Mouse (Mus musculus): ENCODE data around the gene March2.
A peak's percentile ranks its signal among the peaks of the same experiment; 100 is the strongest.

March2 gene

DNA sequence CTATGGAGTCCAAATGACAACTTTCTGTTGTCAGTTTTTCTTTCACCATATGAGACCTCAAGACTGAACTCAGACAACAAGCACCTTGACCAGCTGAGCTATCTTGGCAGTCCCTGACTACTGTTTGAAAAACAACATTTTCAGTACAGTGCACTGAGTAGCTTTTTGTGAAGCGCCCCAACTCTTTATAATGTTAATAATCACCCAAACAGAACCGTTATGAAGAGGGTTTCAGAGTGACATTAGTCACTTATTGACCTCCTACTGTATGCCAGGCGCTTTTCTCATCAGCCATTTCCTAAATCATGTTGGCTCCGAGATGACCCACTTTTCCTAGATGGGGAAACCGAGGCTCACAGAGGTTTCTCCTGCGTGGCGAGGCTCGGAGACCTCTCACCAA lies 488 bp downstream of the March2 start:
- no peak for DNase-seq (ENCODE audit: low spot score in 2 of 2)

DNA sequence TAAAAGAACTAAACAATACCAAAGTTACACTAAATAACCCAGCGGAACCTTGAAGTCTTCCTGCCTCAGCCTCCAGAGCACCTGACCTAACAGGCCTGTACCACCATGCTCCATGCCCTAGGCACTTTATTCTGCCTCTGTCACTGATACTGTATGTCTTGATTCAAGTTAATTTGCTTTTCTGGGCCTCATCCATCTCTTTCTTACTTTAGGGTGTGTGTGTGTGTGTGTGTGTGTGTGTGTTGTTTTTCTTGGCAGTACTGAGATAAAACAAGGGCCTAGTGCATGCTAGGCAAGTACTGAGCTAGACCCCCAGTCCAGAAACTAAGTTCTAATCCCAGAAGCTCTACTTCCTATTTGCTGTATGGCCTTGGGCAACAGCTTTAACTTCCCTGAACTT lies 1.2 kb downstream of the March2 start:
- DNase-seq (ENCODE audit: low spot score in 2 of 2): no peak

DNA sequence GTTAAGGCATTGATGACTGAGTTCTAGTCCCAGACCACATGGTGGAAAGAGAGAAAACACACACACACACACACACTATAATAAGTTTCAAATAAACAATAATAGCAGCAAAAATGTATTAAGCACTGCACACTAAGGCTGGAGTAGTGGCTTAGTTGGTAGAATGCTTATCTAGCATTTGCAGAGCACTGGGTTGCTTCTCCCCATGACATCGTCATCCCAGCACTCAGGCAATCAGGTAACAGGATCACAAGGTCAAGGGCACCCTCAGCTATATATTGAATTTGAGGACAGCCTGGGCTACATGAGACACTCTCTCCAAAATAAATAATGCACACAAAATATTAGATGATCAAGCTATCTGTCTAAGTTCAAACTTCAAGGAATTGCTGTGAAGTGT lies 3.7 kb downstream of the March2 start:
- no peak for DNase-seq (ENCODE audit: low spot score in 2 of 2)

DNA sequence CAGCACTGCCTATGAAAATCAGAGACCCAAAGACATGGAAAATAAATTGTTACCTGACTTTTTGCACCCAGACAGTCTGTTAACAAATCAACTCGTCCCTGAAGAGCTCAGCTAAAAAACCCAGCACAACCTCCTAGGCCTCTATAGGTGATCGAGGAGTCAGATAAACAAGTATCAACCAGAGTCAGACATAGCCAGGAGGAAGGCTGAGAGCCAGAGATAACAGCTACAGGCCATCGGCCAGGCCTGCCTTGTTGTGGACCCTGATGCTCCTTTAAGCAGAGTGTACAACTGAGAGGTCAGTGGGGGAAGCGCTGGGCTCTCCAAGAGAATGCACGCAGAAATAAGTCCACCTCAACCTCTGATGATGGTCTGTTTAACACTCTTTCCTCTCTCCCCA lies 5.2 kb downstream of the March2 start:
- no peak for DNase-seq (ENCODE audit: low spot score in 2 of 2)

DNA sequence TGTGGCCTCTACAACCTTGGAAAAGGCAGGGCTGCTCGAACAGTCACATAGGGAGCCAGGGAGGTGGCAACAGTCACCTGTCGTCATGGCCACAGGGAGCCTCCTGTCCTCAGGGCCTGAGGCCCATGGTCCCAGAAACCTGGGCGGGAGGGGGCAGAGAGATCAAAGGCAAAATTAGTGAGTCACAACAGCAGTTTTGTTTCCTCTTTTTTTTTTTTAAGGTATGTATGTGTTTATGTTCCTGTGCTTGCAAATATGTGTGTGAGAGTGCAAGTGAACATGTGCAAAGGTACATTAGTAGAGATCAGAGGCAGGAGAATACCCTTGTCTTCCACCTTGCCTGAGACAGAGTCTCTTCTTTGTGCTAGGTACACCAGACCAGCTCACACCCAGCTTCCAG lies 8.6 kb downstream of the March2 start:
- DNase-seq (ENCODE audit: low spot score in 2 of 2): no peak

DNA sequence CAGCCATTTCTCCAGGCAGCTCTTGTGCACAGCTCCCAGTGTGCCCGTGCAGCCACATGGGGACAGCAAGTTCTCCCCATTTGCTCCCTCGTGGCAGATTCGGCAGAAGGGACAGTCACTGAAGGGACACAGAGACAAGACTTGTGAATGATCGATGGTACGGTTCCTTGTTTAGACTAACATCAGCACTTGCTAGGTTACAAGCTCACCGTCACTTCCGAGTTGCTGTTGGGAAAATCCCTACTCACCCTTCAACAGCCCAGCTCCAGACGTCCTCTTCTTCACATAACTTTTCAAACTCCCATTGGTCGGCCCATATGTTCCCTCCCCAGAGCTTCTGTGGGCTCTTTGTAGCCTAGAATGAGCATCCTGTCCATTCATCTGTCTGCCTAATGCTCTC lies 15.4 kb downstream of the March2 start:
- no peak for DNase-seq (ENCODE audit: low spot score in 2 of 2)

DNA sequence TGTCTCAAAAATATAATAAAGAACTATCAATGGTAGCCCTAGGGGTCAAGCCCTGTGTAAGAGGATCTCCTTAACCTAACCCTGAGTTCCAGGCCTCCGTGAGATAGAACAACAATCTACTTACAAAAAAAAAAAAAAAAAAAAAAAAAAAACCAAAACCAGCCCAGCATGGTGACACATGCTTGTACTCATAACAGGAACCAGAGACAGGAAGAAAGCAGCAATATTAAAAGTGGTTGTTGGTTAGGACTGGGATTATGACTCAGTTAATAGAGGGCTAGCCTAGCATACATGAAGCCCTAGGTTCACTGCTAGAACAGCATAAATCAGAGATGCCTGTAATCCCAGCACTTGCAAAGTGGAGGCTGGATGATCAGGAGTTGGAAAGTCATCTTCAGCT lies 16.3 kb downstream of the March2 start:
- no peak for DNase-seq (ENCODE audit: low spot score in 2 of 2)

DNA sequence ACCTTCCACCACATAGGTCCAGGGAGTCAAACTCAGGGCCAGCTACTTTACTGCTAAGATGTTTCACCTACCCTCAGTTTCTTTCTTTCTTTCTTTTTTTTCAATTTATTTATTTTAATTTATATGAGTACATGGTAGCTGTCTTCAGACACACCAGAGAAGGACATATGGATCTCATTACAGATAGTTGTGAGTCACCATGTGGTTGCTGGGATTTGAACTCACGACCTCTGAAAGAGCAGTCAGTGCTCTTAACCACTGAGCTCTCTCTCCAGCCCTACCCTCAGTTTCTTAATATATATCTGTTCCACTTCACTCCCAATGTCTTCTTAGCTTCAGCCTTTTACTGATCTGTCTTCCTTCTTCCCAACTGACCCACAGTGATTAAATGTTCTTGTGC lies 23.0 kb downstream of the March2 start:
- DNase-seq (ENCODE audit: low spot score in 2 of 2): no peak

DNA sequence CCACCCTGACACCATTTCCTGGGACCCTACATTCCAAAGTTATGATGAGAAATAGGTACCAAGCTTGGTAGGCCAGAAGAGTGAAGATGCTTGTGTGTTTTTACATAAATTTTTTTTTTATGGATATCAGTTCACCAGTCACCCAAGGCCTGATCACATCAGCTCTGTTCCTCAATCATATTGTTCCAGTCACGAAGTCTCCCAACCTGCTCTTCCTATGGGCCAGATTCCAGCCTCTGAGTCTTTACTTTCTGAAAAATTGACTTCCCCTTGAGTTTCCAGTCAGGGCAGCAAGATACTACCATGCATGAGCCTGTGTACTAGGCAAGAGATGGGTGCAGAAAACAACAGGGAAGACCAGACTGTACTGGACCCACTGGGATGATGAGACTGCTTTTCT lies 31.7 kb downstream of the March2 start, which contains the start of gene Hnrnpm:
Gene Hnrnpm (minus strand): TSS at position 101 of the 400 bp plus-strand sequence.
- no peak for DNase-seq (ENCODE audit: low spot score in 2 of 2)

DNA sequence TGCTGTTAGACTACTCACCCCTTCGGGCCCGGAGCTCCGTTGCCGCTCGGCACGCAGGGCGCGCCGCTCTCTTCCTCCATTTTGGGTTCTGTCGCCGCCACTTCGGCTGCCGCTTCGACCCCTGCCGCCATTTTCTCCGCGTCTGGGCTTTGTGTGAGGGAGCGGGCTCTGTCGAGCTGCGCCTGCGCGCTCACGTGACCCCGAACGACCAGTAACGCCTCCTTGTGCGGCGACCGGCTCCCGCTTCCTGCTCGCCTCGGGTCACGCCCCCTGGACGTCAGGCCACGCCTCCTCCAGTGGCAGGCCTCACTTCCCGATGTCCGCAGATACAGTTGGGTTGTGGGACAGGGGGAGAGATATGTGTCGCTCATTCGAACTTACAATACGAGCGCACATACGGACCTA lies 33.2 kb downstream of the March2 start:
- peak; percentile 97 to 99 for DNase-seq (ENCODE audit: low spot score in 2 of 2)

DNA sequence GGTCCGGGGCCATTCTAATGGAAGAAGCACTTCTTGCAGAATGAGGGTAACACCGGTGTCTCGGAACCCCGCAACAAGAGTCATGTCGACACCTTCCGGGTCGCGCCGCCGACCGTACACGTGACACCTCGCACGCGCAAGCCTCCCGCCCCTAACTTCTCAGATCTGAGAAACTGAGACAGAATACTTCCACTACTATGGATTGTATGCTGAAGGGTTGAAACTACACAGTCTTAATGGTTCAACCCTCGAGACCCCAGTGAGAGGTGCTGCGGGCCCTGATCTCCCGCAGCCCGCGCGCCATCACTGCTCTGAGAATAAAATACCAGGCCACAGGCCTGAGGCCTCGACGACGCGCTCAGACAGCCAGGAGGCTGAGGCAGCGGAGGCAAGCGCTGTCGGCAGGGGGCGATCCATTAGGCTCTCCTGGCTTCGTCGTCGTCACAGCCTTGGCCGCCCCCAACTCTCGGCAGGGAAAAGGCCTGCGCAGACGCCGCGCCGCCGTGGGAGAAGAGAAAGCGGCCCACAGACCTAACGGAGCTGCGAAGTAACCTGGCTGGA lies 33.7 kb downstream of the March2 start:
- peak; percentile 49 to 64 for DNase-seq (ENCODE audit: low spot score in 2 of 2)

DNA sequence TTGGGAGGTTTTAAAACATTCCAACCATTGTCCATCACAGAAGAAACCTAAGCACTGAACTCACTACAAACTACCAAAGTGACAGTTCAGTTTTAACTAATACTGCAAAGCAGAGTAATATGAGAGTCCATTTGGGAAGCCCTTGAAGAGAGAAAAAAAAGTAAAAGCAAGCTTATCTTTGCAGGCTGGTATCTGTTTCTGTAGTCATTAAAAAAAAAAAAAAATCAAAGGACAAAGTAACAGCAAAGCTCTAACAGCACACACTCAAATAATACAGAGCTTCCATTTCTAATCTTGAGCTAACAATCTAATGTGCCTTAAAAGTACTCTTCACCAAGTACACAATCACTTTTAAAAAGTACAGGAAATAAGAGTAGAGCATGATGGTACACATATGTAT lies 36.7 kb downstream of the March2 start:
- no peak for DNase-seq (ENCODE audit: low spot score in 2 of 2)

DNA sequence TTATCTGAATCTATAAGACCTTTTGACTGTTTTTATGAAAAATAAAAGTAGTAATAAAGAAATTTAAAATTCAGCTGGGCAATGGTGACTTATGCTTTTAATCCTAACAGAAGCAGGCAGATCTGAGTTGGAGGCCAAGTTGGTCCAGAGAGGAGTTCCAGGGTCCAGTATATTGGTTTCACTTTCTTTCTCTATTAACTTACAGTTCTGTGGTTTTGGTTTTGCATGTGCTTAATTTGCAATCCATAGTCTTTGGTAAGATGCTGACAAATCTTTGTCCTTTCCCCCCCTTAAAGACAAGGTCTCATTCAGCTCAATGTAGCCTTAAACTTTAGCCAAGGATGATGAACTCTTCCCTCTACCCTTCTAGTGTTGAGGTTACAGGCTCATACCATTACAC lies 39.7 kb downstream of the March2 start:
- DNase-seq (ENCODE audit: low spot score in 2 of 2): no peak

DNA sequence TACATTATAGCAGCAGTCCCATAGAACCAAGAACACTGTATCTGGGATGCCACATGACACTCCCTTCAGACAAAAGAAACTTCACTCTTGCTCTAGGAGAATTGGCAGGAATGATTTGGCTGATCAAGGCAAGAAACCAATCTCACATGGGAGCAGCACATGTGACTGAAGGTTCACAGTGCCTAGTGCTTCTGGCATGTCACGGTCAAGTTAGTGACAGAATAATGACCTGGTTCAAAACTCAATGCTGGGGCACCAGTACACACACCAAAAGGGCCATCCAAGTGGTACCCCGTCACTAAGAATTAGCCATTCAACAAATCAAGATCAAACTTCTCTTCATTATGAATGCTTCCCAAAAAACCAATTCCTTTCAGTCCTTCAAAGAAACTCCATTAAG lies 42.4 kb downstream of the March2 start:
- no peak for DNase-seq (ENCODE audit: low spot score in 2 of 2)

DNA sequence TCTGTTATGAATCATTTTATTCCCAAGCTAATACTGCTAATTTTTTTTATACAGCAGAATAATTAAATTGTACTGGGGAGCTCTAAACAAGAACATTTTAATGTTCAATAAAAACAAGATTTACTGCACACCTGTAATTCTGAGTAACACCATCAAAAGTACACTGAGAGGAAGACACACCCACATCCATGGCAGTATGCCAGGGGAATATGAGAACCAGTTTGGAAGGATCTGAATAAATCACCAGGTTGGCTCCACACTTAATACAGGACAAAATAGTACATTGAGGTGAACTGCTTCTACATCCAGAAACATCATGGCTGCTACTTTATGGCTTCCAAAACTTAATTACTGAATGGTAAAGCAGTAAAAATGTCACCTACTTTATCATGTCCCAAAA lies 43.0 kb downstream of the March2 start:
- no peak for DNase-seq (ENCODE audit: low spot score in 2 of 2)

DNA sequence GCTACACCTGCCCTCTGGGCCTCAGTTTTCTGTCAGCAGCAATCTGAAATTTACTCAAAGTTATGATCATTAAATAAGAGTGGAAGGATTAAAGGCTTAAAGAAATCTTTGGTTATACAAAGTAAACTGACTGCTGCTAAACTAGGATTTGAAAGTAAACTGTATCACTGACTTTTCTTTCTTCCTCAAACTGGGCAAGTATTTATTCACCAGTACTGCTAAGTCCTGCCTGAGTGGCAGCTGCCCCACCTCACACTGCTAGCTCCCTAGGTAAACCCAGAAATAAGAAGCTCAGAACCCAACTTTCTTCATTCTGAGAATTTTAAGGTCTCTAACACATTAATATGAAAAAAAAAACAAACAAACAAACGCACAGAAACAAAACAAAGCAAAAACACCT lies 44.6 kb downstream of the March2 start:
- no peak for DNase-seq (ENCODE audit: low spot score in 2 of 2)

DNA sequence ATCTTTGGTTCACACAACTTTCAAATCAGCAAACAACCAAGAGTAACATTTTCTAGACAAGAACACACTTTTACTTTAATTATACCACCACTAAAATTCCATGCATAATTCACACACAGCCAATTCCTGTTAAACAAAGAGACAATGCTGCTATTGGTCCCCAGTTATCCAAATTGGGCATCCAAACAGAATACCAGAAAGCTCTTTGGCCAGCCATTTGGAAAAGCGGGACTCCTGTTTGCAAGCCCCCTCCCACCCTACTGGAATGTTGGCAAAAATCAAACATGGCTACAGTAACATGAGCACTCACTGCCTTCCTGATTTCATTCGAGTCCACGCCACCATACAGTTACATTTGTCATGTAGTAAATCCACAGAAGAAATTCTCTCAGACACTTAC lies 48.8 kb downstream of the March2 start:
- DNase-seq (ENCODE audit: low spot score in 2 of 2): no peak

DNA sequence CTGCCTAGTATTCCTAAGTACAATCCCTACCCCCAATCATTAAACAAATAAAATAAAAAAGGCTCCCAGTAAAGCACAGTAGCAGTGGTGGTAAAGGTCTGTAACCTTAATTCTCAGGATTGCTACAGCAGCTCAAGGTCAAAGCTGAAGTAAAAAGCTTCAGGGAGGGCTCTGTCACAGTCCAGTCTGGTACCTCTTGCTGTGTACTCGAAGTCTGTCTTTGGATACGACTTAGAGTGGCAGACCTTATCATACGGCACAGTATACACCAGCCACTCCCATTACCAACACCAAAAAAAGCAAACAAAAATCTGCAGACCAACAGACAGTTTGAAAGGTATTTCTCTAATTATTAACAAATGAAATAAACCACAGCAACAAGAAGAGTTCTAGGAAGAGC lies 51.7 kb downstream of the March2 start:
- DNase-seq (ENCODE audit: low spot score in 2 of 2): no peak

DNA sequence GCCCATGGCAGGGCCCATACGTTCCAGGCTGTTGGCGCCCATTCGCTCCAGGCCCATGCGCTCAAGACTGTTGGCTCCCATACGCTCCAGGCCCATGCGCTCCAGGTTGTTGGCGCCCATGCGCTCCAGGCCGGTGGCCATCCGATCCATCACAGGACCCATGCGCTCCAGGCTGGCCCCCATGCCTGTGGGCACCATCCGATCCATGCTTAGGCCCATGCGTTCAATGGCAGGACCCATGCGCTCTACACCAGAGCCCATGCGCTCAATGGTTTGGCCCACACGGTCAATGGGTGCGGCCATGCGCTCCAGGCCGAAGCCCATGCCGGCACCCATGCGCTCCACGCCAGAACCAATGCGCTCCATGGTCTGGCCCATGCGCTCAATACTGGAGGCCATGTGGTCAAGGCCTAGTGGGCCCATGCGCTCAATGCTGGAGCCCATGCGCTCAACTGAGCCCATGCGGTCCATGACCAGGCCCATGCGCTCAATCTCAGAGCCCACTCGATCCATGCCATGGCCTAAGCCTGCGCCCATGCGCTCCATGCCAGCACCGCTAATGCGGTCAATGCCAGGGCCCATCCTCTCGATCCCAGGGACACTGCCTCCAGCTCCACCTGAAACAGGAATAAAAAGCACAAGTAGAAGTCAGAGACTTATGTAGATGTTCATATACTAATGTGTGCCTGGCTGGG lies 68.5 kb downstream of the March2 start:
- DNase-seq (ENCODE audit: low spot score in 2 of 2): no peak

DNA sequence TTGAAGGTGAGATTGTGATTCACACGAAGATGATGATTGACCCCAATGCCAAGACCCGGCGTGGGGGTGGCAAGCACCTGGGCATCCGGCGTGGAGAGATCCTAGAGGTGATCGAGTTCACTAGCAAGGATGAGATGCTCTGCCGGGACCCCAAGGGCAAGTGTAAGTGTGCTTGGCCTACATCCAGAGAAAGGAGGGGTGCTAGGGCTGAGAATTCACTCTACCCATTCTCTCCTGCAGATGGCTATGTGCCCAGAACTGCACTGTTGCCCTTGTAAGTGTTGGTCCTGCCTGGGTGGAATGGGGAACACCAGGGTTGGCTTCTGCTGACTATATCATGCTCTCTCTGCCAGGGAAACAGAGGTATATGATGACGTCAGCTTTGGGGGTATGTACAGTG lies 73.4 kb downstream of the March2 start:
- DNase-seq (ENCODE audit: low spot score in 2 of 2): no peak

DNA sequence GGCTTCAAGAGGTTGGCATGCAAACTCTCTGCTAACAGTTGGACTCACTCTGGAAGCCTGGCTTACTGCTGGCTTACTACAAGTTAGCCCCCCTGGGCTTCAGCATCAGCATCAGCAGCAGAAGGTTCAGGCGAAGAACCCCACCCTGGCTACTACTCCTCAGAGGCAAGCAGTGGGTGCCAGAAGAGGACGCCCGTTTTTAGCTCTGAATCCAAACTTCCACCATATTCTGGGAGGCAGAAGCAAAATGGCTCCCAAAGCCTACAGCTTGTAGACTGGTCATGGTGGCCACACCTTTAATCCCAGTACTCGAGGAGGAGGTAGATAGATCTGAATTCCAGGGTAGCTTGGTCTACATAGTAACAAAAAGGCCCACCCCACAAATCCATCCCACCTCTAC lies 74.4 kb downstream of the March2 start:
- no peak for DNase-seq (ENCODE audit: low spot score in 2 of 2)

DNA sequence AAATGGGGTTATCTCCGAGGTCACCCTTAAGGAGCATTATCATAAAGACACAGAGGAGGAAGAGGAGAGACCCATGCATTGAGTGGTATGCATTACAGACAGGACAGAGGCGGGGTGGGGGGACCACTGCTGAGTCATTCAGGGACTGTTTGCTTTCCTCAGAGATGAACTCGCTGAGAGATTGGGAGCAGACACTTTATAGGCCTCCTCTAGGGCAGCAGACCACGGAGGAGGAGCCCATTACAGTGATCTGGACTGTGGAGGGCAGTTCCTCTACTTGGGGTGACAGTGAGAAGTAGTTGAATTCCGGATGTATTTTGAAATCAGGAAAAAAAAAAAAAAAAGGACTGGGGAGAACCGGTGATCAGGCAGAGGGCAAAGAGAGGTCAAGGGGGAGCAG lies 78.7 kb downstream of the March2 start:
- no peak for DNase-seq (ENCODE audit: low spot score in 2 of 2)

DNA sequence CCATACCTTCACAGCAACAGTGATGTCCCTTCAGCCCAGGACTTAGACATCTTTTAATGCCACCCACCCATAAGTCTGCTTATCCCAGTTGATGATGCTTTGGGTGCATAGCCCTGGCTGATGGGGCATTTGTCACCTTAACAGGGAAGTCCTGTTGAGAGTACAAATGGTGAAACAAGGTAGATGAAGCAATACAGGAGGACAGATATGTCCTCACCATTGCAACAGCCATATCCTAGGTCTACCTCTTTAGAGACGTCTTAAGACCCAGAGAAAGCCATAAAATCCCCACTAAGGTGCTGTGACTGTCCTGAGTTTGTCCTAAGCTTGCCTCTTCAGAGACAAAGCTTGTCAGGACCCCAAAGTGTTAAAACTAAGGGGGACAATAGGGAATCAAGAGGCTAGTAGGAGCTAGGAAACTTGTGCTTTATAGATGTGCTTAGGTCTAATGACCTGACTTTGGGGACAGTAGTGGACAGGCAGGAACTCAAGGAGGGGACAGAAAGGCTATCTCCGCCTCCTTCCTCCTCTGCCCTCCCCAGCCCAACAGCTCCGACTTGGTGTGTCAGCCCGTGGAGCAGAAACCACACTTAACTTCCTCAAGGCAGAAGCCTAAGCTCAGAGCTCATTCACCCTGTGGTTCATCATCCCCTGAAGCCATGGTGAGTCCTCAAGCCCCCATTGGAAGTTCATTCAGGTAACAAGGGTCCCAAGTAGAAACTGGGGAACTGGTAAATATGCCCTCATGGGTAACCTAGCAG lies 80.8 kb downstream of the March2 start, which contains the start of gene Pram1:
Gene Pram1 (plus strand): TSS at position 541 of the 761 bp plus-strand sequence.
- no peak for DNase-seq (ENCODE audit: low spot score in 2 of 2)

Data from urinary bladder, postnatal 4 days (tissue).